ENCODE assay signal across 8 mouse cellular contexts in genomic region chr17:29614115-29615023, GRCm38 (mm10). TPM values are rescaled to one million over a fixed set of nuclear protein-coding genes. Genes with fewer than 3 reads are reported as not detected.
DNase-seq lines count a peak whose midpoint lies in the region; ATAC-seq and TF ChIP-seq lines count a peak whose summit lies in the region.

Gene Rnf8, plus strand, starts transcription at chr17:29614790.
Gene Gm28043, plus strand, starts transcription at chr17:29614876.

- no peaks in the 10 kb centered on the region for H3K9me3 ChIP-seq in embryonic facial prominence, embryonic 15.5 days (replicated peaks)
- no peaks in the 10 kb centered on the region for H3K9me3 ChIP-seq in limb, embryonic 14.5 days (ENCODE audit: control insufficient read depth, low read length)
- H3K9me3 ChIP-seq in midbrain, postnatal 0 days (ENCODE audit: low read length) = no peaks in the 10 kb centered on the region

- peak; percentile 87; the same call in 1 of the 2 replicates for TF ChIP-seq POLR2A in bone marrow, adult 2 months (IDR thresholded peaks at IDR 0.05; ENCODE audit: borderline replicate concordance, control insufficient read depth, low read depth, low read length)
- TF ChIP-seq POLR2A in limb, embryonic 14.5 days (IDR thresholded peaks at IDR 0.05; ENCODE audit: borderline replicate concordance, extremely low read depth, insufficient read depth, insufficient read length) = peak; percentile 90

- DNase-seq in 416B (ENCODE audit: low read depth) = peak; percentile 95
- DNase-seq in heart, adult 8-10 months (ENCODE audit: low spot score) = peak; percentile 92
- peak; percentile 95 for DNase-seq in kidney, adult 9 months
- DNase-seq in limb, embryonic 14.5 days (ENCODE audit: low spot score) = peak; percentile 93
- peak; percentile 95 for DNase-seq in midbrain, postnatal 0 days (ENCODE audit: low spot score)
- peak; percentile 90 to 92 for DNase-seq in spleen, postnatal 14 days (ENCODE audit: low spot score in 2 of 2)

- WGBS in bone marrow, adult 2 months = 1% methylated on average over 52 of the region's 52 CpGs
- WGBS in embryonic facial prominence, embryonic 15.5 days = 2% methylated on average over 52 of the region's 52 CpGs
- 1% methylated on average over 50 of the region's 52 CpGs for WGBS in limb, embryonic 14.5 days
- 3% methylated on average over 52 of the region's 52 CpGs for WGBS in midbrain, postnatal 0 days

- TF ChIP-seq CTCF in bone marrow, adult 2 months (IDR thresholded peaks at IDR 0.05; ENCODE audit: control insufficient read depth, insufficient read depth, low read length) = peak; percentile 61
- peak; percentile 70 for TF ChIP-seq CTCF in midbrain, postnatal 0 days (IDR thresholded peaks at IDR 0.05)

- ATAC-seq in embryonic facial prominence, embryonic 15.5 days (ENCODE audit: insufficient number of reproducible peaks, low FRiP score, low TSS enrichment, low read depth) = peak; percentile 92
- peak; percentile 94 for ATAC-seq in limb, embryonic 14.5 days (ENCODE audit: low FRiP score, low read depth)
- peak; percentile 86 for ATAC-seq in midbrain, postnatal 0 days (ENCODE audit: low FRiP score)

- no peaks in the 10 kb centered on the region for H3K27me3 ChIP-seq in embryonic facial prominence, embryonic 15.5 days
- no peaks in the 10 kb centered on the region for H3K27me3 ChIP-seq in limb, embryonic 14.5 days (ENCODE audit: control insufficient read depth, insufficient read depth, low read length)
- H3K27me3 ChIP-seq in midbrain, postnatal 0 days (ENCODE audit: insufficient read depth, low read length) = no peaks in the 10 kb centered on the region

- peak within 1 kb of the TSS; percentile 69 for H3K4me2 ChIP-seq in embryonic facial prominence, embryonic 15.5 days (replicated peaks)
- peak within 1 kb of the TSS; percentile 86 for H3K4me2 ChIP-seq in limb, embryonic 14.5 days (replicated peaks; ENCODE audit: low read depth, low read length, severe bottlenecking)
- H3K4me2 ChIP-seq in midbrain, postnatal 0 days (ENCODE audit: low read depth, low read length, poor library complexity, severe bottlenecking) = peak within 1 kb of the TSS; percentile 69

- H3K9ac ChIP-seq in embryonic facial prominence, embryonic 15.5 days = peak within 1 kb of the TSS; percentile 99
- peak within 1 kb of the TSS; percentile 98 for H3K9ac ChIP-seq in limb, embryonic 14.5 days (ENCODE audit: low read depth, low read length, severe bottlenecking)
- peak within 1 kb of the TSS; percentile 99 for H3K9ac ChIP-seq in midbrain, postnatal 0 days (replicated peaks; ENCODE audit: low read length, poor library complexity, severe bottlenecking)

- H3K36me3 ChIP-seq in embryonic facial prominence, embryonic 15.5 days = peaks cover 11% of the 10 kb centered on the region
- H3K36me3 ChIP-seq in limb, embryonic 14.5 days (ENCODE audit: control insufficient read depth, insufficient read depth, low read length) = peaks cover 6% of the 10 kb centered on the region
- no peaks in the 10 kb centered on the region for H3K36me3 ChIP-seq in midbrain, postnatal 0 days (ENCODE audit: insufficient read depth, low read length)

- H3K4me3 ChIP-seq in bone marrow, adult 2 months (replicated peaks; ENCODE audit: control insufficient read depth, low read depth, low read length) = peak within 1 kb of the TSS; percentile 97
- H3K4me3 ChIP-seq in embryonic facial prominence, embryonic 15.5 days (replicated peaks) = peak within 1 kb of the TSS; percentile 92
- peak within 1 kb of the TSS; percentile 91 for H3K4me3 ChIP-seq in limb, embryonic 14.5 days (replicated peaks; ENCODE audit: low read length)
- H3K4me3 ChIP-seq in midbrain, postnatal 0 days (ENCODE audit: low read depth, low read length) = peak within 1 kb of the TSS; percentile 87

- peak within 1 kb of the TSS; percentile 95 for H3K27ac ChIP-seq in bone marrow, adult 2 months (ENCODE audit: control insufficient read depth, insufficient read depth, low read depth, low read length, poor library complexity)
- peak within 1 kb of the TSS; percentile 94 for H3K27ac ChIP-seq in embryonic facial prominence, embryonic 15.5 days (replicated peaks)
- peak within 1 kb of the TSS; percentile 95 for H3K27ac ChIP-seq in limb, embryonic 14.5 days (replicated peaks; ENCODE audit: low read depth, low read length)
- H3K27ac ChIP-seq in midbrain, postnatal 0 days (ENCODE audit: low read depth, low read length) = peak within 1 kb of the TSS; percentile 89

- H3K4me1 ChIP-seq in bone marrow, adult 2 months (ENCODE audit: control insufficient read depth, insufficient read depth, low read length) = no peaks in the 10 kb centered on the region; the same call in 1 of the 2 replicates
- peaks cover 32% of the 10 kb centered on the region for H3K4me1 ChIP-seq in embryonic facial prominence, embryonic 15.5 days
- peaks cover 9% of the 10 kb centered on the region; the same call in 1 of the 2 replicates for H3K4me1 ChIP-seq in limb, embryonic 14.5 days (ENCODE audit: control insufficient read depth, insufficient read depth, low read length)
- peaks cover 9% of the 10 kb centered on the region for H3K4me1 ChIP-seq in midbrain, postnatal 0 days (ENCODE audit: insufficient read depth, low read length)

RNA-seq across cellular contexts. Expression of gene Rnf8, which starts in this region (rescaled TPM):
- polyA plus RNA-seq in bone marrow, adult 2 months (2011; ENCODE audit: insufficient read depth, insufficient read length, low replicate concordance, missing spikeins) = 50.5 and 59.1 TPM in 2 replicates
- 72.0 and 84.7 TPM in 2 replicates for polyA plus RNA-seq in embryonic facial prominence, embryonic 15.5 days (2015; fragmentation: Nextera tagmentation; extraction: Ambion mirVana)
- total RNA-seq in heart, adult 8-10 months (2022) = 10 to 100 TPM; 16.1 to 20.7 (median 18.9) TPM
- 37.9 and 55.5 TPM in 2 replicates for polyA plus RNA-seq in limb, embryonic 14.5 days (2012; rRNA removed)
- polyA plus RNA-seq in limb, embryonic 14.5 days (2014; fragmentation: Nextera tagmentation; extraction: Ambion mirVana) = 75.4 and 90.7 TPM in 2 replicates
- total RNA-seq in midbrain, postnatal 0 days (2014; rRNA removed) = 21.9 and 47.2 TPM in 2 replicates
- 74.3 and 75.3 TPM in 2 replicates for polyA plus RNA-seq in midbrain, postnatal 0 days (2015; fragmentation: Nextera tagmentation; extraction: Ambion mirVana)

RNA-seq across cellular contexts. Expression of gene Gm28043, which starts in this region (rescaled TPM):
- polyA plus RNA-seq in bone marrow, adult 2 months (2011; ENCODE audit: insufficient read depth, insufficient read length, low replicate concordance, missing spikeins) = 5.5 and 6.4 TPM in 2 replicates
- polyA plus RNA-seq in embryonic facial prominence, embryonic 15.5 days (2015; fragmentation: Nextera tagmentation; extraction: Ambion mirVana) = 2.4 and 2.5 TPM in 2 replicates
- 1 to 10 TPM in 2 of 4 experiments, under 1 TPM in 2; 0.78 to 1.3 (median 0.91) TPM for total RNA-seq in heart, adult 8-10 months (2022)
- 2.6 and 2.8 TPM in 2 replicates for polyA plus RNA-seq in limb, embryonic 14.5 days (2012; rRNA removed)
- polyA plus RNA-seq in limb, embryonic 14.5 days (2014; fragmentation: Nextera tagmentation; extraction: Ambion mirVana) = 3.5 and 3.6 TPM in 2 replicates
- total RNA-seq in midbrain, postnatal 0 days (2014; rRNA removed) = 3.8 and 6.7 TPM in 2 replicates
- 1.2 and 1.7 TPM in 2 replicates for polyA plus RNA-seq in midbrain, postnatal 0 days (2015; fragmentation: Nextera tagmentation; extraction: Ambion mirVana)

Comparison
In these comparisons a context has a peak if more than half of its experiments do, and no peak if none do; other contexts are left out.
1. Peak in every context shown above with its lines: DNase-seq, ATAC-seq, H3K4me3 ChIP-seq and H3K27ac ChIP-seq.